Mouse (Mus musculus) cerebellum, postnatal 25 days (tissue): ENCODE measurements at regions not wholly inside any gene's neighbourhood (a gene's known extent, or its start where the extent isn't known, plus 50 kb on each side); places are given as distances from the start of the nearest gene placed in this dataset.
A peak's percentile ranks its signal among the peaks of the same experiment; 100 is the strongest.

ENCODE experiments used
- DNase-seq, 2 experiments: peaks; one replicate each; pipeline ENCODE4 v3.0.0; 2021; ENCODE audit warnings: mixed read lengths in 2 of 2

DNA sequence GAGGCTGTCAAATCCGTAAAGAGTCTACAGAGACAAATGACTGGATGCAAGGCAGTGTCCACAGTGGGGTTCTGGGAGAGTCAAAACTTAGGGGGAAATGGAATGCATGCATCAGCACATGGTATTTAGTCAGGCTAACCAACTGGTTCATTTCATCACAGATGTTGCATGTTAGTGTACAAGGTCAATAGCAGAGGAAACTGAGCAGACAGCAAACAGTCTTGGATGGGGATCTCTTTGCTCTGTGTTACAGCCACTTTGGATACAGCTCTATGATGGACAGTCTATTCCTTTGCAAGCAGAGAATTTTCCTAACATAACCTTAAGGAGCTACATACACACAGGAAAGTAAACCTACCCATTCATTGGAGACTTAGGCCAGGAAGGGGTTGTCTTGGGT lies 151.9 kb upstream of the Tmc3 start:
- no peak for DNase-seq

- no peak for DNase-seq
Observed at GRCm38 (mm10) chr7:83433959-83434715, 150.6 kb upstream of the Tmc3 start.

- DNase-seq = no peak
Observed at GRCm38 (mm10) chr7:83438538-83439393, 146.0 kb upstream of the Tmc3 start.

GRCm38 (mm10) chr7:83443596-83444278 lies 141.0 kb upstream of the Tmc3 start:
- DNase-seq = no peak

DNA sequence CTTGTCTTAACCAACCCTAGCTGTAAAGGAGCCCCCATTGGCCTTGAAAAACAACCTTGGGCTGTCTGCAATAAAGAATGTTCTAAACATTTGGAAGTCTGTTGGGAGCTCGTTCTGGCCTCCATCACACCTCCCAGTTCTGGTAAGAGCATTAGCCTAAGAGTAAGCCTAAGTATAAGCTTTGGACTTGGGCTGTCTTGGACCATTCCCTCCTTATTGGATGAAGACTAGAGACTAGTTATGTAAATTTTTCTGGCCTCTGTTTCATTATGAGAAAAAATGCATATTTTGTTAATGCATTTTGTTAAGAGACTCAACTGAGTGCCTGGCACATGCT lies 140.5 kb upstream of the Tmc3 start:
- DNase-seq = no peak

DNA sequence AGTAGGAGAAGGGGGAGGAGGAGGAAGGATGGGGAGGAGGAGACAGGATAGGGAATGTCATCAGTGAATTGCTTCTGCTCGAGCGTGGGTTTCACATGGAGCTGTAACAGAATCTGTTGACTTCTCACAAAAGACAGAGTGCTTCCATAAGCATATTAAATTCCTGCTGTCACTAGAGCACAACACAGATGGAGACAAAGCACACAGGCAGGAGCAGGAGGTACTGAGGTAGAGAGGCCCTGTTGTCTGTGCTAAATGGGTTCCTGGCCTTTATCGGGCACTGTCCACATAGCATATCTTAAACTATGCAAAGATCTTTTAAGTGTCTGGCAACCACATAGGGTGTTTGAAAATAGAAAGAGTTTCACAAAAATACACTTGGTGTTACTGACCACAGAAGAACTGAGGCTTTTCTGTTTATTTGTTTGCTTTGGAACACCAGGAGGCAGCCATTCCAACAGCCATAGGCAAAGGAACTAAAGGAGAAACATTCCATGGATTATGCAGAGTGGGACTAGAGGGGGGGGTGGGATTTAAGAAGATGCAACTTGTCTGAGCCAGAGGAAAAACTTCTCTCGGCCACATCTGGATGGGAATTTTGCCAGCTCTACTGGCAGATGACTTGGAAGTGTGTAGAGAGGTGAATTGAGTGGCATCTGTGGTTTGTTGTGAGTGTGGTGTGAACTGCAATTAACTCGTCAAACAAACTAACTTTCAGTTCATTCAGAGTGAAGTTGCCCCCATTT lies 139.4 kb upstream of the Tmc3 start:
- DNase-seq = no peak

DNA sequence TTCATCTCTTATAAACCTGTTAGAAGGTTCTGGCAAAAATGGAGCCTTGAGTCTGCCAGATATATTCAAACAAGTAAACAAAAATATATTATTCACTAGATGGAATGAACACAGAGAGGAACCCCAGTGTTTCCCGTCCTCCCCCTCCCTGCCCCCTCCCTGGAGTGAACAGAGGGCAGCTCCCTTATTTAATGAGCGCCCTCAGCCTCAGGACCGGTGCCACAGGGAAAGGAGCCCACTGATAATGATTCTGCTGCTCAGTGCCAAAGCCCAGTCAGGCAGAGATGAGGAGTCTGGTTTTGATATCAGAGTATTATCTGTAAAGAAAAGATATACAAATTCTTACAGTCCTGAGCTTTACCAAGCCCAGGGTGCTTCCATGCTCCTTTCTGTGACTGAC lies 134.4 kb upstream of the Tmc3 start:
- DNase-seq = peak in 1 of 2 experiments; percentile 37

DNA sequence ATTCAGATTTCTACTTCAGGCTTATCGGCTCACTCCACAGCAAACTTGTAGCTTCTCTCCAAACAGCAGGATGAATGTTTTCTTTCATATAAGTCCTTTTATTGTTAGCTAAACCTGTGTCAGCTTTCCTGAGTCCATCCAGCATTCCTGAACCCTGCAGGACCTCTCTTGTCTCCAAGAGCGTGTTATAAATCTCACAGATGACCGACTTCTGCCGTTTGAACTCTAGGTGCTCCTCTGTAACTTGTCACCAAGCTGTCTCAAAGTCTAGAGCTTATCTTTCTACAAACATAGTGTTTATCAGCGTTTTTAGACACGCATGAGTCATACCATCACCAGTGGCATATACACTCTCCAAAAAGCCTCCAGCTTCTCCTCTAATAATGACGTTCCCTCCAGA lies 132.4 kb upstream of the Tmc3 start:
- DNase-seq = no peak

DNA sequence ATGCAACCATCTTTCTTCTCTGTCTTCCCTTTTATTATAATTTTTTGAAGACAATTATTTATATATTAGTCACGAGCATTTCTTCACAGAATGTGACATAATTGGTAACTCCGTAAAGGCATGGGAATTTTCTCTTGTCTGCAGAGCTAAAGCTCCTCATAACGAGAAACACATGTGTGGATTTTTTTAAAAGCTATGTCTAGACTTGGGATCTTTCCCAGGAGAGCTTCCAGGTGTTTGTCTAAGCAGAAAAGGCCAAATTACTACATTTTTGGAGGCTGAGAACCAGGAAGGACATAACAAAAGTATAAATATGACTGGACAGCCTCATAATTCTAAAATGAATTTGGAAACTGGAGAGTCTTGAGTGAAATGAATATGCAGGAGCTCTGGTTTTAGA lies 125.2 kb upstream of the Tmc3 start:
- DNase-seq = no peak

DNA sequence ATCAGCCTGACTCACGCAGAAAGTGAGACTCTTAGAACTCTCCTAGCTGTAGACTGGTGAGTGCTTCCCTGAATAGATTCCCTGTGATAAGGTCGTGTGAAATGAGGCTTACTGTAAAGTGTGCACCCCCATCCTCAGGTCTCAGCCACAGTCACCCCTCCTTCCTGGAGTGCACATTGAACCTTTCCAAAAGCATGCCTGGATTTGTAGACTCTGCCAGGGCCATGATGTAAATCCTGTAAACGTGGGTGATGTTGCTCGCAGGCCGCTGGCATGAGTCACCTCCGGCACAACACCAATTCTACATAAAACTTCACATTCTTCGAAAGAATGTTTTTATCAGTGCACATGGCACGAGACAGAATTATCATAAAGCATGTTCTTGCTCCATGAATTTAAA lies 117.7 kb upstream of the Tmc3 start:
- DNase-seq = no peak

DNA sequence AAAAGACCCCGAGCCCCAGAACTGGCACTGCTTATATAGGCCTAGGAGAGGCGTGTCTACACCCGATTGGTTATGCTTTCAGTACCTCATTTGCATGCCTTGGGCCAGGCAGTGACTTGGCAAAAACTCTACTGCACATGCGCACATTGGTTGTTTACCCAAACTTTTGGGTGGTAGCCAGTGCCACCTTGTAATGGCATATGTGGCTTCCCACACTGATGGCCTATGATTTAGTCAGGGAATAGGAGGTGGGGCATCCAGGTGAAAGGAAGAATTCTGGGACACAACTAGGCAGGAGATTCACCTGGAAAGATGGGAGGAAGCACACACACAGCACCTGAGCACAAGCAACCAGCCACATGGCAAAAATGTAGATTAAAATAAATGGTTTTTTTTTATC lies 114.9 kb upstream of the Tmc3 start:
- peak in 1 of 2 experiments; percentile 30 for DNase-seq

- no peak for DNase-seq
Observed at GRCm38 (mm10) chr7:83471111-83471510, 113.6 kb upstream of the Tmc3 start.

DNA sequence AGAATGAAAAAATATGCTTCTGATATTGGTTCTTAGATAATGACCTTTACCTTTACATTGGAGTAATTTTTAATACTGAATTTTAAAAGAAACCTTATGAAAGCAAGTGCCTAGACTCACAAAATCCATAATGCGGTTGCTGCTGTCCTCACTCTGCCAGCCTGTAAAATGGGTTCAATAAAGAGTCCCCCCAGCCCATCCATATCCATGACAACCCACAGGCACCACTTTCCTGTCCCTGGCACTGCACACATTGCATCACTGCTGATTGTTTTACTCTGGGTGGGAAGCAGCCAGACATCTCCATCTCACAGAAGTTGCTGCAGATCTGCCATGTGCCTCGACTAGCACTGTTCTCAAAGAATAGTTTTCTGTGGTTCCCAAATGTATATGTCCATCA lies 110.3 kb upstream of the Tmc3 start:
- no peak for DNase-seq

DNA sequence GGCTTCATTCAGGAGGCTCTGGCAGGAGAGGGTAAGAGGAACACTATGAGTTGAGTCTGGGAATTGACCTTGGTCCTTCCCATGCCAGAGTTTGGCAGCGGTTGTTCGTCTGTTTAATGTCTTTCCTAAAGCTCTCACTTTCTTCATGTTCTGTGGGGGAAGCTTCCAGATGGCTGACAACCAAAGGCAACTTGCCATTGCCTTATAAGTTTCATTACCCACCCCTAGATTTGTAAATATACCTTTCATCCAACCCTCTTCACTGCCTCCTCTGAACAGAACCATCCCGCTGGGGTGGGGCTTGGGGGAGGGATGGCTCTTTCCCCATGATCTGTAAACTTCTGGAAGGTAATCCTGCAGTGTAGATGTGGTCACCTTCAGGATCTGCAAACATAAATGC lies 109.7 kb upstream of the Tmc3 start:
- no peak for DNase-seq

GRCm38 (mm10) chr7:83475438-83476160 lies 109.1 kb upstream of the Tmc3 start:
- DNase-seq = peak; percentile 74 to 84

DNA sequence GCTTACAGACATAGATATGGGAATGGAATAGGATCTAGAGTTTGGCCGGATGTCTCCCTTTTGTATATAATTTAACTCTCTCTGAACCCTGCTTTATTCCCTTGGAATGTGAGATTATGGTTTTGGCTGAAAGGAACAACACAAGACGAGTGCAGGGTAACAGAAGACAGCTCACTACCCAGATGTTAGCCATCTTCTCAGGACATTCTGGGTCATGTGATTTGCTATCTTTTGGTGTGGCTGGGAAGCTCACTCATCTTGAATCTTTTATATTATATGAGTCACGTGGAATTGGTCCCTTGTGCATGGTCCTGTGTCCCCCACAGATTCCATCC lies 108.6 kb upstream of the Tmc3 start:
- DNase-seq = no peak

- DNase-seq = no peak
Observed at GRCm38 (mm10) chr7:83476861-83477260, 107.9 kb upstream of the Tmc3 start.

DNA sequence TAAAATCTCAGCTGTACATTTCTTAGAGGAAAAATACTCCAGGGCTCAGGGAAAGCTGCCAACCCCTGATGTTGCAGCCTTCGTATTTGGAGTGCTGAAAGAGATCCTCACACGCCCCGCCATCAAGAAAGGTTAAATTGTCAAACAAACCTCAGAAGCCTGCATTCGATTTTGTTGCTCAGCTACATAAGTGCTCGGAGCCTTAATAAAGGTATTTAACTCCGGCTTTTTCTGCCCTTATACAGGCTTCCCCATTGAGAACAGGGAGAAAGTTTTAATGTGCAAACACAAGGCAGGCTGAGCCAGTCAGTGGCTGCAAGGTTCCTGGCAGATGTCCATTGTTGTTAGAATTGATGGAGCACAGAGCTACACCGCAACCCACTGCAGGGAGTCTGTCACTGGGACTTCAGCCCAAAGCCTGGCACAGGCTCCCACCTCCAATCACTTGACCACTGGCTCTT lies 107.0 kb upstream of the Tmc3 start:
- DNase-seq = peak; percentile 43 to 59

DNA sequence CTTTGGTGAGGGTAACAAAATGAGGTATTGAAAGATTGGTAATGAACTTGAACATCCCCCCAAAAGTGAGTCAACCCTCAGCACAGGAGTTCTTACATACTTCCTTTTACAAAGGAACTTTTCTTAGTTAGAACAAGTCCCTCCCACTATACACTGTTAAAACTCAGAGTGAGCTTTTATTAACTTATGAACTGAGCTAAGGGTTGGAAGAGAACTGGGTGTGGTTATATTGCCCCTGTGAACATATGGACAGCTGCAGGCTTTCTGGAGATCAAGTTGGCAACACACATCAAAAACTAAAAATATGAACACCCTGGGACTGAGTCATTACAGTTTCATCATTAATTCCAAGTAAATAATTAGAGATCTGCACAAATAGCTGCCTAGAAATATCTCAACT lies 103.1 kb upstream of the Tmc3 start:
- DNase-seq = no peak

DNA sequence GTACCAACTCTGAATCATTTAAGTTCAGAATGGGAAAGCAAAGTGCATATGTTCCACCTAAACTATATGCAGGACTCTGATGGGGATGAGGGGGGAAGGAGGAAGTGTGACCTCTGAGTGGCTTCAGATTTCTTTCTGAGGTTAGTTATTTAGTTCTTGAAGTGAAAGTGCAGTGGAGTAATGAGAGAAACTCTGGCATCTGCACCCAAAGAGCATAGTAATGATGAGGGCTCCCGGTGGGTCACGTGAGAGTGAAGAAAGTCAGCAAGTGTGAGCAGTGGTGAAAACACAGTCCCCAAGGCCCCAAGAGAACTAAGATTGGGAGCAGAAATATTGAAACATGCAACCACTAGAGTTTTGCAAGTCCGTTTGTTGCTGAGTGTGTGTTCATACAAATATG lies 102.5 kb upstream of the Tmc3 start:
- no peak for DNase-seq

- DNase-seq = no peak
Observed at GRCm38 (mm10) chr7:83482671-83483304, 101.9 kb upstream of the Tmc3 start.
